Mouse (Mus musculus): Measurements from ENCODE around the gene Xylt1.

- TF ChIP-seq POLR2A (IDR thresholded peaks at IDR 0.05; ENCODE audit: control insufficient read depth, extremely low read depth, insufficient read depth, low read length, poor library complexity), result no peak
- TF ChIP-seq CTCF (IDR thresholded peaks at IDR 0.05; ENCODE audit: borderline replicate concordance, control insufficient read depth, extremely low read depth, insufficient read depth, low read length, poor library complexity), result no peak
Measured at GRCm38 (mm10) chr7:117571131-117571530, 190.4 kb downstream of the Xylt1 start.

All from thymus, adult 2 months (tissue).